Mouse (Mus musculus) kidney, postnatal 14 days (tissue): ENCODE measurements at regions not wholly inside any gene's neighbourhood (a gene's known extent, or its start where the extent isn't known, plus 50 kb on each side); places are given as distances from the start of the nearest gene placed in this dataset.

Source experiments
- DNase-seq: peaks from one replicate; pipeline ENCODE4 v3.0.0; 2022; ENCODE audit warnings: mixed read lengths

DNA sequence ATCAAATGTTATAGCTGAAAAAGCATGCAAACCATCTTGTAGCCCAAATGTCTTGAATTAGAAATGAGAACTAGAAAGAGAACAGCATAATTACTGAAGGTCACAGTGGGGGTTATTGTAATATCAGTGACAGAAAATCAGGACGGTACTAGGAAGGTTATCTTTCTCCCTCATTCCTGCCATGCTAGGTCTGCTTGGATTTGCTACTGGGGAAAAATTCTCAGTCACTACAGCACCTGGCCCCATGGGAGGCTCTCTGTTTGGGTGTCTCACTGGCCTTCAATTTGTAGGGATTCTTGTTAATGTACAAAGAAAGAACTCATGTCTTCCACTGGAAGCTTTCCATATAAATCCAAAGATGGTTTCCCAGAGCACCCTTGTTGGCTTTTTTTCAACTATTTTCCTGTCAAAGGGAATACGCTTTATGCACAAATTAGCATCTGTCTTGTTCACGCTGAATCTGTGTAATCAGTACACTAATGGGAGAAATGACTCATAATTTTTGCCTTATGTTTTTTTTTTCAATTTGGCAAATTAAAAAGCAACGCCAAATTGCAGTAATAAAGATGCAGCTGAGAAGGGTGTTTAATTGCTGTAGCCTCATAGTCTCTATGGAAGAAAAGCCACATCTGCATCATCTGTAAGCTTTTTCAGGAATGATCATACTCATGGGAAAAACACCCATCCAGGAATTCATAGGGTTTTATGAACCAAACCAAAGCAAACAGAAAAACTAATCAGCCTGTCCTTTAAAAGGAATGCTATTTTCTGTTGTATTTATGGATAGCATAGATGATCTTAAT is 290.2 kb upstream of the Arhgef26 start:
- no peak for DNase-seq

DNA sequence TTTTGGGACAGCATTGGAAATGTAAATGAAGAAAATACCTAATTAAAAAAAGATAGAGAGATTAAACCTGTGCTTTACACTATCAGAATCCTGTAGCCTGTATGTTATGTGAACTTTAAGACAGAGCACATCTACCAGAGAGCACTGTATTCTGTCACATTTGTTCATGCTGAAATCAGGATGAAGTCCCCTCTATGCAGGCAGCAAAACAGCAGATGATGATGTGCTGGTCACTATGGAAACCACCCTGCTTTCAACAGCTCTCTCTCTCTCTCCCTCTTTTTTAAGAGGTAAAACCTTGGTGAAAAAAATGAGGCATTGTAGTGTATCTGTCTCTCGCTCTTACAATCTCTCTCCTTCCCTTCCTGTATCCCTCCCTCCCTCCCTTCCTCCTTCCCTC is 283.9 kb upstream of the Arhgef26 start:
- DNase-seq, result no peak

DNA sequence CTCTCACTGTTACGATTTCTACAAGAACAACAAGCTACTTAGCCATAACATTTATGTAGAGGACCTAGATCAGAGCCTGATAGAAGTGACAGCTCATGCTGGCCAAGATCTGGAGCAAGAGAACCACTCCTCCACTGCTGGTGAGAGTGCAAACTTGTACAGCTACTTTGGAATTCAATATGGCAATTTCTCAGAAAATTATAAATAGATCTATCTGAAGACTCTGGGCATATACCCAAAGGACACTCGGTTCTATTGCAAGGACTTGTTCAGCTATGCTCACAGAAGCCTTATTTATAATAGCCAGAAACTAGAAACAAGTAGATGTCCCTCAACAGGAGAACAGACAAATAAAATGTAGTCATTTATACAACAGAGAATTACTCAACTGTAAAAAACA is 259.6 kb upstream of the Arhgef26 start:
- DNase-seq, result no peak

DNA sequence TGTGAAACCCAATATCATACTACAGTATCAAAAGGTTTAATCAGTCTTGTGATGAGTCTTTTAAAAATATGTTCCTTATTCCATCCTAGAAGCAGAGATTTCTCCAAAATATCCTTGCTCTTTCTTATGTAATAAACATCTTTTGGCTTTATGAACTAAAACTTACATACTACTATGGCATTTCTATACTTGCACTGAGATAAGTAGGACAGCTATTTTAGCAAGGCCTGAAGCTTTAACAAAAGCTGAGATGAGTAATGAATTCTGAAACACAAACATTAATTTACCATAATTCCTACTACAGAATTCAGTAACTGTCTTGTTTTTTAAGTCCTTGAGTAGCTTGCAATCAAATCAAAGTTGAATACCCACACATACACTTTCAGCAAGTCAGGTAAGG is 252.6 kb upstream of the Arhgef26 start:
- no peak for DNase-seq

DNA sequence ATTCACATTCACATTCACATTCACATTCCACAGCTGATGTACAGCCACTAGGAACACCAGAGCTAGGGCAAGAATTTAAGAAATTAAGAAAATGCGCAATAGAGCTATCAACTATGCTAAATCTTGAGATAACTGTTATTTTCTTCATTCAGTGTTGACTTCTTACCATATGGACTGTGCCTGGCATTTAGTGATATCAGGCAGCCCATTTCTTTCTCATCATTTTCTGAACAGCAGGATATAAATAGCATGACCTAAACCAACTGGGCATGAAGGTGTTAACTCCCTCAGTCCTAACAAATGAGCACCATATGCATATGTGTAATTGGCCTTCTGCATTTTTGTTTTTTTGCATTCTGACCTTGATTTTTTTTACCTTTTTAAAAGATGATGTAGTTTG is 250.9 kb upstream of the Arhgef26 start:
- DNase-seq, result no peak

DNA sequence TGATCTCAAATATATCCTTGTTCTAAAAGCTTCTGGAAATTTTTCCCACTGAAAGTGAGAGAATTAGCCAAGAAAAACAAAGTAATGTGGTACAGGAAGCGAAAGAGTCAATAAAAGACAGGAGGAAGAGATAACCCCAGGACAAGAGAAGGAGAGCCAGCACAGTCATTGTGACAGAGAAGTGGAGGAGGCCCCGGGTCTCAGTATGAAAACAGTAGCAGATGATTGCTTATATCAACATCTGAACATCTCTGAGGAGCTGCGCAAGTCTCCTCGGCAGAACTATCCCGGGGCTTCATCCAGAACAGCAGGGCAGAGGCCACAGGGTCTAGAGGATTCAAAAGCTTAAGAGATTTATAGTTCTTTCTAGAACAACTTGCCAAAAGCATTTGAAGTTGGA is 235.0 kb upstream of the Arhgef26 start:
- DNase-seq, result peak; percentile 63

DNA sequence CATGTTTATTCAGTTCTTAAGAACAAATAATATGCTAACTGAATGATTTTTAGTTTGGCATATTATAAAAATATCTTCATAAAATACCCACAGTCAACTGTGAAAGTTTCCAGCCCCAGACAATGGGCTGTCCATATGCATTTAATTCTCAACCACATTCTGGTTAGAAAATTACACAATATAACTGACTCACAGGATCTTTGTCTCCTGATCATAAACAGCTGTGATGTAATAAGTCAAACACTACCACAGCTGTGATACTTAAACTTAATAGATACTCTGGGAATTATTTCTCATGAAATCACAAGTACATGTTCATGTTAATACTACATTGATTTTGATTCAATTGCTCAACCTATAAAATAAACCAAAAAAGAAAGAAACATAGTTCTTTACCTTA is 234.3 kb upstream of the Arhgef26 start:
- no peak for DNase-seq

DNA sequence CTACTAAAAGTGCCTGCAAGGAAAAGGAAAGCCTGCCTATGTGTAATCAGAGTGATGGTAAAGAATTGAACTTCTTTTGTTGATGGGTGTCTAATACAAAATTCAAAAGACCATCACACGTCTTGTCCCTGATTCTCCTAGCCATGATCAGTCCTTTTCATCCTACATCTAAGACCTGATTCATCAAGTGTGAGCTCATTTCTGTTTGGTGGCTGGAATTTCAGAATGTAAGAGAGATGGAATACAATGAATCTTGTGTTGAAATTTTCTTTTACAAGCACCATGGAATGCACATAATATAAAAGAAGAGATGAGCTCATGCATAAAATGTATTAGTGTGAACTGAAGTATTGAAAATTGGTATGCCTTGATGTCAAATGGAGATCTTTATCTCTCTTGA is 233.6 kb upstream of the Arhgef26 start:
- DNase-seq, result no peak

DNA sequence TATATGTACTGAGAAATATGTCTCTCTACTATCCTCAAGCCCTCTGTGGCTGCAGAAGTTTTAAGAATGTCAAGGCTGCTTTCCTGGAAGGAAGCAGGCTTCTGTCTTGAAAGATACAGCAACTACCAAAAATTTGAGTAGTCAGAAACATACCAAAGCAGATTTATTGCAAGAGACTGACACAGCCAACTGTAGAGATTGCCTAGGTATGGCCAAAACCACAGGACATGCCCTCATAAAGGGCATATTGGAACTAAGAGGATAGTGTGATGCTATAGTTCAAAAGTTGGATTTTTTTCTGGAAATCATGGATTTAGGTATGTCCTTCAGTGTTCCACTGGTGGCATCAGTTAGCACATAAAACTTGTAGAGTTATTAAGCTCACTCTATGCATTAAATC is 230.8 kb upstream of the Arhgef26 start:
- DNase-seq, result no peak
